Mouse (Mus musculus) embryonic facial prominence, embryonic 10.5 days (tissue): ENCODE measurements around the gene Moap1. TPM values are rescaled to one million over a fixed set of nuclear protein-coding genes. Genes with fewer than 3 reads are reported as not detected.

Experiments used
- DNase-seq: peaks from one replicate; pipeline ENCODE4 v3.0.0-alpha.2; 2017; ENCODE audit warnings: low spot score
- H3K27ac ChIP-seq: fragments of 300-500 bp; sonication (generic); replicated peaks from 2 replicates; pipeline ENCODE4 v1.5.1; 2016; ENCODE audit warnings: mild to moderate bottlenecking
- H3K27me3 ChIP-seq: fragments of 300-500 bp; sonication (generic); replicated peaks from 2 replicates; pipeline ENCODE4 v1.6.1; 2016; ENCODE audit warnings: low read depth, mild to moderate bottlenecking; ENCODE audit not compliant: poor library complexity, severe bottlenecking
- H3K36me3 ChIP-seq: fragments of 300-500 bp; sonication (generic); replicated peaks from 2 replicates; pipeline ENCODE4 v1.6.1; 2016; ENCODE audit warnings: mild to moderate bottlenecking, moderate library complexity
- H3K4me1 ChIP-seq: fragments of 300-500 bp; sonication (generic); 2 replicates; pipeline ENCODE4 v1.6.1; 2016
- H3K4me3 ChIP-seq: fragments of 300-500 bp; sonication (generic); 2 replicates; pipeline ENCODE4 v1.5.1; 2016; ENCODE audit warnings: mild to moderate bottlenecking, moderate library complexity
- H3K9me3 ChIP-seq: fragments of 300-500 bp; sonication (generic); 2 replicates; pipeline ENCODE4 v1.6.1; 2016; ENCODE audit warnings: mild to moderate bottlenecking
- WGBS: fragments of 180-500 bp; shearing (Covaris S2); methylation state at CpG from one replicate; pipeline ENCODE4 v1.1.7; 2016; 5-methylcytosine and 5-hydroxymethylcytosine counted together
- polyA plus RNA-seq: library from polyadenylated mRNA; unstranded; fragments of >200 nt; fragmentation: Nextera tagmentation; extraction: Ambion mirVana; gene quantifications from 2 replicates; pipeline ENCODE4 v1.2.1, GENCODE M21; 2016

Moap1 gene
- polyA plus RNA-seq, 1 experiment from 2014 or later, result 35.4 TPM

DNA sequence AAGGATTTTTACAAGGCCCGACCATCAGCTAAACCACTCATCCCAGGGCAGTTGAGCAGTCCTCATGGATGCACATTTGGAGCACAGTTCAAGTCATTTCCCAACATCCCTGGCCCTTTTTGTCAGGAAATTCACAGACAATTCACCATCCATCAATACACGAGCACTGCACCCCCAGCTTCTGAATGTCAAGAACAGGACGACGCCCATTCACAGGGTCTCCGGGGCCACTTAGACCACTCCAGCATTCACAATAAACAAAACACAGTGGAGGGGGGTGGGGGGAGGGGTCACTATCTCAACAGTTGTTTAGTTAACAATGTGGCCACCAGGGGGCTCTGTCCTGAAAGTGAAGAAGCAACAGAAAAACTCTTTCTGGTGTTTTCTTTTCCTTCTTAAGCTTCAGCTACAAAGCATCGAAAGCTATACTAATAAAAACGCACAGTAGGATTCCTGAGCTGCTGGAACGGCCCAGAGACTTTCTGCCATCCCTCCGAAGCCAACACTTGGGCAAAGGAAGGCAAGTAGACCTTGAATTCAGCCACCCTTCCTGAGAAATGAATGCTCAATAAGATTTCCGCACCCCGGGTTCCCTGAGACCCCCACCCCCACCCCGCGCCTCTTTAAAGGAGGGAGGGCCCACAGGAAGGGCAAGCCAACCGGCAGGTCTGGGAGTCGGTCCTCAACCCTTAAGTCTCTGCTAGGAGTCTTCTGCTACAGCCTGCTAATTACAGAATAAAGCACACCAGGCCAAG lies 40.9 kb downstream of the Moap1 start:
- WGBS, result 6% methylated on average over 15 of the region's 15 CpGs

GRCm38 (mm10) chr12:102701691-102702207 lies 41.7 kb downstream of the Moap1 start:
- Histone ChIP-seq H3K36me3 (0 out of 2 replicates have a peak, but pooled peaks cover 4% of the 10 kb centered on the region), H3K27ac (no peak overlapping the region; the same call in 1 of the 2 replicates), H3K9me3 (no peaks in the 10 kb centered on the region), H3K4me3 (no peak overlapping the region), H3K27me3 (peaks cover 14% of the 10 kb centered on the region), H3K4me1 (peaks cover 85% of the 10 kb centered on the region)
- no peak for DNase-seq
- WGBS, result 87% methylated on average over 5 of the region's 5 CpGs

More for the DNA sequence above, 40.9 kb downstream of the Moap1 start:
- peaks cover 77% of the 10 kb centered on the region for H3K4me1 ChIP-seq
- peak overlapping the region; percentile 71 for H3K27ac ChIP-seq
- H3K27me3 ChIP-seq, result peaks cover 17% of the 10 kb centered on the region
- peak; percentile 85 for DNase-seq
- H3K4me3 ChIP-seq, result peak overlapping the region; percentile 77
- 0 out of 2 replicates have a peak, but pooled peaks cover 4% of the 10 kb centered on the region for H3K36me3 ChIP-seq
- H3K9me3 ChIP-seq, result no peaks in the 10 kb centered on the region

- WGBS, result 63% methylated on average over 12 of the region's 12 CpGs
- H3K36me3 ChIP-seq, result 0 out of 2 replicates have a peak, but pooled peaks cover 4% of the 10 kb centered on the region
- H3K4me1 ChIP-seq, result peaks cover 91% of the 10 kb centered on the region
- DNase-seq, result no peak
- H3K27me3 ChIP-seq, result peaks cover 9% of the 10 kb centered on the region
- no peak overlapping the region for H3K4me3 ChIP-seq
- H3K9me3 ChIP-seq, result no peaks in the 10 kb centered on the region
- peak overlapping the region; percentile 24; the same call in 1 of the 2 replicates for H3K27ac ChIP-seq
These were observed 43.0 kb downstream of the Moap1 start for GRCm38 (mm10) chr12:102700453-102700852.

- Histone ChIP-seq H3K27ac (peak overlapping the region; percentile 85), H3K9me3 (no peaks in the 10 kb centered on the region), H3K4me3 (no peak overlapping the region), H3K36me3 (0 out of 2 replicates have a peak, but pooled peaks cover 4% of the 10 kb centered on the region), H3K4me1 (peaks cover 93% of the 10 kb centered on the region), H3K27me3 (peaks cover 9% of the 10 kb centered on the region)
- 18% methylated on average over 1 of the region's 1 CpGs for WGBS
- DNase-seq, result no peak
These were observed 44.3 kb downstream of the Moap1 start for GRCm38 (mm10) chr12:102699156-102699555.

- Histone ChIP-seq H3K4me3 (no peak overlapping the region), H3K4me1 (peaks cover 83% of the 10 kb centered on the region), H3K27me3 (peaks cover under 1% of the 10 kb centered on the region), H3K27ac (peak overlapping the region; percentile 85), H3K9me3 (no peaks in the 10 kb centered on the region), H3K36me3 (0 out of 2 replicates have a peak, but pooled peaks cover 4% of the 10 kb centered on the region)
- DNase-seq, result peak; percentile 21
- 31% methylated on average over 1 of the region's 1 CpGs for WGBS
These were observed 45.3 kb downstream of the Moap1 start for GRCm38 (mm10) chr12:102698089-102698684.

- peak overlapping the region; percentile 85 for H3K27ac ChIP-seq
- H3K36me3 ChIP-seq, result 0 out of 2 replicates have a peak, but pooled peaks cover 4% of the 10 kb centered on the region
- no peak overlapping the region for H3K4me3 ChIP-seq
- H3K4me1 ChIP-seq, result peaks cover 75% of the 10 kb centered on the region
- no peak for DNase-seq
- WGBS, result 71% methylated on average over 7 of the region's 7 CpGs
- H3K9me3 ChIP-seq, result no peaks in the 10 kb centered on the region
- no peaks in the 10 kb centered on the region for H3K27me3 ChIP-seq
These were observed 46.1 kb downstream of the Moap1 start for GRCm38 (mm10) chr12:102697381-102697780.

DNA sequence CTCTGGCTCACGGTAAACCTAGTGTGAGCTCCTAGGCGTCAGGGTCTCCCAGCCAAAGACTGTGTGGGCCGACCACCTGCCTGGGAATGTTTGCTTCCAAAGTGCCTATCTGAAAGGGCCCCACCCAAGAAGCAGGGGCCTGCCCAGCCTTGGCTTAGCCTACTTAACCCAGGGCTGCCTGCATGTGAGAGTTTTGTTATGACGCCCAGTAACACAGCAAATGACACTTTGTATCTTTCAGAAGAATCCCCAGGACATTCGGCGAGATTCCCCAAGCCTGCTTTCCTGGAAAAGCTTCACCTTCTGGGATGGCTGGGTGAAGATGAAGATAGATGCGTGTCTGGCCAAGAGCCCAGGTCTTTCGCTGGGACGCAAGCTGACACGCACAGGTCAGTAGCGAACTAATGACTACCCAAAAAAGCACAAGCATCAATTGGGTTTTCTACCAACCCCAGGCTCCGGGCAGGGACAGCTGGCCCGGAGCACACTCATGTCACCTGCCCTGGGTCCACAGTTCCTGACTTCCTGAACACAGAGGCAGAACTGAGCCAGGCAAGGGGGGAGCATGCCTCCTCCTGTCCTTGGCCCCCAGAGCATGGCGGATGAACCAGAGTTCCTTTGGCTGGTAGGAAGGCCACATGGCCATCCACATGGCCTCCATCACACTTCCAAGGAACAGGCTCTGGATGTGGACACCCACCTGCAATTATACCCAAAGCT lies 46.7 kb downstream of the Moap1 start:
- H3K36me3 ChIP-seq, result 0 out of 2 replicates have a peak, but pooled peaks cover 4% of the 10 kb centered on the region
- no peaks in the 10 kb centered on the region for H3K9me3 ChIP-seq
- no peak overlapping the region for H3K4me3 ChIP-seq
- H3K4me1 ChIP-seq, result peaks cover 70% of the 10 kb centered on the region
- H3K27me3 ChIP-seq, result no peaks in the 10 kb centered on the region
- DNase-seq, result no peak
- WGBS, result 90% methylated on average over 14 of the region's 14 CpGs
- peak overlapping the region; percentile 85 for H3K27ac ChIP-seq

GRCm38 (mm10) chr12:102695369-102696239 lies 47.9 kb downstream of the Moap1 start:
- WGBS, result 59% methylated on average over 18 of the region's 18 CpGs
- Histone ChIP-seq H3K4me1 (peaks cover 73% of the 10 kb centered on the region), H3K27ac (peak overlapping the region; percentile 37; the same call in 1 of the 2 replicates), H3K27me3 (no peaks in the 10 kb centered on the region), H3K36me3 (no peaks in the 10 kb centered on the region), H3K4me3 (no peak overlapping the region), H3K9me3 (no peaks in the 10 kb centered on the region)
- no peak for DNase-seq

Other genes with a start within 250 kb of the Moap1 start
- gene Chga, start 188.7 kb downstream of the Moap1 start, polyA plus RNA-seq, result 6.2 and 6.6 TPM in 2 replicates
- 13.7 and 17.7 TPM in 2 replicates for gene Itpk1, start 38.7 kb downstream of the Moap1 start, polyA plus RNA-seq
- 9.7 and 11.2 TPM in 2 replicates for gene Tmem251, start 101 bp upstream of the Moap1 start, polyA plus RNA-seq
- not detected in 2 replicates for gene Gm28051, start 14.1 kb upstream of the Moap1 start, polyA plus RNA-seq
- gene Gon7, start 14.1 kb upstream of the Moap1 start, polyA plus RNA-seq, result 49.3 and 53.7 TPM in 2 replicates
- gene Ubr7, start 14.3 kb upstream of the Moap1 start, polyA plus RNA-seq, result 53.1 and 58.9 TPM in 2 replicates
- 29.1 and 31.0 TPM in 2 replicates for gene Gm20604, start 15.0 kb upstream of the Moap1 start, polyA plus RNA-seq
- gene Btbd7, start 134.8 kb upstream of the Moap1 start, polyA plus RNA-seq, result 17.6 and 19.5 TPM in 2 replicates
- not detected in 2 replicates for gene Cox8c, start 155.7 kb upstream of the Moap1 start, polyA plus RNA-seq
- 0.33 and 0.57 TPM in 2 replicates for gene Unc79, start 205.2 kb upstream of the Moap1 start, polyA plus RNA-seq